Mouse (Mus musculus) limb, embryonic 11.5 days (tissue): Measurements from ENCODE around the gene Rnf115. TPM values are rescaled to one million over a fixed set of nuclear protein-coding genes. Genes with fewer than 3 reads are reported as not detected.
A peak's percentile ranks its signal among the peaks of the same experiment; 100 is the strongest.

Experiments used
- ATAC-seq: fragments of 200-750 bp; cut with Nextera tagmentation; 2 replicates; pipeline ENCODE4 v1.8.0; 2017; ENCODE audit warnings: low read depth; ENCODE audit not compliant: insufficient number of reproducible peaks, low FRiP score, low TSS enrichment
- DNase-seq: peaks from one replicate; pipeline ENCODE4 v3.0.0-alpha.2; 2015; ENCODE audit warnings: low spot score
- H3K27ac ChIP-seq: fragments of 300-500 bp; sonication (generic); replicated peaks from 2 replicates; pipeline ENCODE4 v1.5.1; 2014; ENCODE audit warnings: low read depth, mild to moderate bottlenecking, low read length
- H3K27me3 ChIP-seq: fragments of 300-500 bp; sonication (generic); 2 replicates; pipeline ENCODE4 v1.6.1; 2014; ENCODE audit warnings: mild to moderate bottlenecking, low read length, mixed read lengths; ENCODE audit not compliant: control insufficient read depth, insufficient read depth
- H3K36me3 ChIP-seq: fragments of 300-500 bp; sonication (generic); 2 replicates; pipeline ENCODE4 v1.6.1; 2014; ENCODE audit warnings: mild to moderate bottlenecking, low read length, moderate library complexity, mixed read lengths; ENCODE audit not compliant: control insufficient read depth, insufficient read depth
- H3K4me1 ChIP-seq: fragments of 300-500 bp; sonication (generic); 2 replicates; pipeline ENCODE4 v1.6.1; 2014; ENCODE audit warnings: low read length, mixed read lengths; ENCODE audit not compliant: control insufficient read depth, insufficient read depth
- H3K4me2 ChIP-seq: fragments of 300-500 bp; sonication (generic); 2 replicates; pipeline ENCODE4 v1.6.1; 2014; ENCODE audit warnings: low read depth, mild to moderate bottlenecking, moderate library complexity; ENCODE audit not compliant: severe bottlenecking
- H3K4me3 ChIP-seq: fragments of 300-500 bp; sonication (generic); 2 replicates; pipeline ENCODE4 v1.5.1; 2014; ENCODE audit warnings: low read depth, low read length
- H3K9ac ChIP-seq: fragments of 300-500 bp; sonication (generic); 2 replicates; pipeline ENCODE4 v1.6.1; 2014; ENCODE audit warnings: mild to moderate bottlenecking, low read length
- H3K9me3 ChIP-seq: fragments of 300-500 bp; sonication (generic); 2 replicates; pipeline ENCODE4 v1.6.1; 2016; ENCODE audit warnings: low read length; ENCODE audit not compliant: control insufficient read depth
- WGBS: fragments of 180-500 bp; shearing (Covaris S2); extraction: QIAGEN DNeasy Blood & Tissue Kit; methylation state at CpG from one replicate; pipeline ENCODE4 v1.1.7; 2014; 5-methylcytosine and 5-hydroxymethylcytosine counted together
- polyA plus RNA-seq: library from polyadenylated mRNA; unstranded; fragments of >200 nt; fragmentation: Nextera tagmentation; extraction: Ambion mirVana; gene quantifications from 2 replicates; pipeline ENCODE4 v1.2.1, GENCODE M21; 2014

Rnf115 gene
- polyA plus RNA-seq, 1 experiment from 2014 or later = 70.0 TPM

GRCm38 (mm10) chr3:96811232-96811631 is 83.8 kb downstream of the Rnf115 start:
- WGBS = 90% methylated on average over 3 of the region's 3 CpGs

DNA sequence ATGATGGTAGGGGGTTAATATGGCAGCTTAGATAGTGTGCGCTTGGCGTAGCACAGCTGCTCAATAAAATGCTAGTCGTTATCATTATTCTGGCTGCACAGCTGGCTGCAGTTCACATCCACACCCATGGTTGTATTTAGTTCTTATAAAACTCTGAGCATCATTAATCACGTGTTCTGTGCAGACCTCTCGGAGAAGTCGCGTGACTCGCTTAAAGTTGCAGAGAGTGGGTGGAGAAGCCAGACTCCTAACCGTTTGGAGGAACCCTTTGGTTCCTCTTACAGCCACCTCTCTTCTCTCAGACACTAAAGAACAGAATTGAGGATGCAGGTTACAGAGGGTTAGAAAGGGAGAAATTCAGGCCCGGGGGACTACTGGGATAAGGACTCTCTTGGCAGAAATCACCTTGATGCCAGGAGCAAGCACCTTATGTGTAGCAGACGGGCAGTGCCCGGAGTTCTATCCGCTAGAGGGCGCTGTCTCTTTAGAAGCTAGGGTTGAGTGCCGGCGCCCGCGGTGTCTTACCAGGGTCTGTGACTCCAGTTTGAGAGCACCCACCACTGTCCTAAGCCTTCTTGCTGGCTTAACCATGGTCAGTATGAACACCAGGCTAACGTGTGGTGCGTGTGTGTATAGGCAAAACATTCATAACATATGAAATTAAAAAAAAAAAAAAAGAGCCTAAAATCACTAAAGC is 85.1 kb downstream of the Rnf115 start:
- WGBS = 39% methylated on average over 20 of the region's 20 CpGs
- ATAC-seq = no peak

More at GRCm38 (mm10) chr3:96811232-96811631, 83.8 kb downstream of the Rnf115 start:
- Histone ChIP-seq H3K27ac (no peak overlapping the region), H3K4me3 (no peak overlapping the region), H3K9ac (no peak overlapping the region), H3K9me3 (no peaks in the 10 kb centered on the region), H3K4me1 (no peaks in the 10 kb centered on the region), H3K36me3 (no peaks in the 10 kb centered on the region), H3K4me2 (no peak overlapping the region), H3K27me3 (peaks cover 3% of the 10 kb centered on the region; the same call in 1 of the 2 replicates)
- ATAC-seq = no peak
- DNase-seq = no peak

GRCm38 (mm10) chr3:96813106-96813505 is 85.6 kb downstream of the Rnf115 start:
- H3K9ac ChIP-seq = no peak overlapping the region
- peak overlapping the region; percentile 17 for H3K4me2 ChIP-seq
- ATAC-seq (peak; percentile 51; the same call in 1 of the 2 replicates), DNase-seq (peak; percentile 54)
- no peak overlapping the region for H3K4me3 ChIP-seq
- no peaks in the 10 kb centered on the region for H3K9me3 ChIP-seq
- no peaks in the 10 kb centered on the region for H3K4me1 ChIP-seq
- WGBS = 9% methylated on average over 9 of the region's 9 CpGs
- no peak overlapping the region for H3K27ac ChIP-seq
- H3K27me3 ChIP-seq = peaks cover 3% of the 10 kb centered on the region; the same call in 1 of the 2 replicates
- H3K36me3 ChIP-seq = no peaks in the 10 kb centered on the region

More for the DNA sequence above, 85.1 kb downstream of the Rnf115 start:
- no peak overlapping the region for H3K9ac ChIP-seq
- H3K4me3 ChIP-seq = no peak overlapping the region
- DNase-seq = peak; percentile 85
- H3K27ac ChIP-seq = no peak overlapping the region
- H3K4me1 ChIP-seq = no peaks in the 10 kb centered on the region
- H3K9me3 ChIP-seq = no peaks in the 10 kb centered on the region
- peaks cover 3% of the 10 kb centered on the region; the same call in 1 of the 2 replicates for H3K27me3 ChIP-seq
- H3K36me3 ChIP-seq = no peaks in the 10 kb centered on the region
- H3K4me2 ChIP-seq = no peak overlapping the region

DNA sequence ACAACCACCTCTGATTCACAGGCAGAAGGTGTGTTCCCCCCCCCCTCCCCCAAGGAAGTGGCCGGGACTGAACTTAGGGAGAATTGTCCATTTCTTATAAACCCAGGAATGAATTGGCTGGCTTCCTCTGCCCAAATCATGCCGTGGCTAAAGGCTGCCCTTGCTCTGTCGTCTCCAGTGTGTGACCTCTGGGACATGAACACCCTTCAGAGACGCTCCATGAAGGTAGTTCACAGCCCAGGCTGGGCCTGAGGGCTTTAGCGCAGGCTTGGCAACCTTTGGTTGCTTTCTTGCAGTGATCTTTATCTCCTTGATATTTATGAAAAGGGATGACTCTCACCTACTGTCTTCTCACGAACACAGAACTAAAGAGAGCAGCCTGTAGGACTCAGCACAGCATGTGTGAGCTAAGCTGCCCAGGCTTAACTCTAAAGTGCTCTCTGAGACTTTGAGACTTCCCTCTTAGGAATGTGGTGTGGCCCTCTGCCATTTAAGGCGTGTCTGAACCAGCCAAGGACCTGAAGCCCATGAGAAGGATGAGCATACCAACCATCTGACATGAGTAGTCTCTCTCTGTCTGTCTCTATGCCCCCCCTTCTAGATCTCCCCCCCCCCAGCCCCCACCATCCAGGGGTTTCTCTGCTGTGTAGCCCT is 86.3 kb downstream of the Rnf115 start:
- Histone ChIP-seq H3K27me3 (peaks cover 3% of the 10 kb centered on the region; the same call in 1 of the 2 replicates), H3K4me2 (peak overlapping the region; percentile 17; the same call in 1 of the 2 replicates), H3K9ac (no peak overlapping the region), H3K9me3 (no peaks in the 10 kb centered on the region), H3K36me3 (no peaks in the 10 kb centered on the region), H3K4me1 (no peaks in the 10 kb centered on the region), H3K4me3 (no peak overlapping the region), H3K27ac (no peak overlapping the region)
- ATAC-seq (0 out of 2 replicates have a peak, but pooled peaks have one; percentile 35), DNase-seq (no peak)
- 49% methylated on average over 7 of the region's 7 CpGs for WGBS

GRCm38 (mm10) chr3:96814342-96814741 is 86.9 kb downstream of the Rnf115 start:
- no peak overlapping the region for H3K4me2 ChIP-seq
- H3K4me3 ChIP-seq = no peak overlapping the region
- no peak overlapping the region for H3K9ac ChIP-seq
- WGBS = 33% methylated on average over 6 of the region's 6 CpGs
- DNase-seq (no peak), ATAC-seq (no peak)
- H3K36me3 ChIP-seq = no peaks in the 10 kb centered on the region
- no peaks in the 10 kb centered on the region for H3K9me3 ChIP-seq
- H3K27ac ChIP-seq = no peak overlapping the region
- H3K27me3 ChIP-seq = peaks cover 3% of the 10 kb centered on the region; the same call in 1 of the 2 replicates
- H3K4me1 ChIP-seq = no peaks in the 10 kb centered on the region

- no peak overlapping the region for H3K4me3 ChIP-seq
- H3K9me3 ChIP-seq = no peaks in the 10 kb centered on the region
- no peak for DNase-seq
- no peak overlapping the region for H3K9ac ChIP-seq
- no peaks in the 10 kb centered on the region for H3K36me3 ChIP-seq
- 72% methylated on average over 6 of the region's 6 CpGs for WGBS
- H3K27me3 ChIP-seq = no peaks in the 10 kb centered on the region; the same call in 1 of the 2 replicates
- no peak for ATAC-seq
- no peak overlapping the region for H3K4me2 ChIP-seq
- no peaks in the 10 kb centered on the region for H3K4me1 ChIP-seq
- no peak overlapping the region for H3K27ac ChIP-seq
Observed at GRCm38 (mm10) chr3:96820116-96820915, 92.9 kb downstream of the Rnf115 start.

DNA sequence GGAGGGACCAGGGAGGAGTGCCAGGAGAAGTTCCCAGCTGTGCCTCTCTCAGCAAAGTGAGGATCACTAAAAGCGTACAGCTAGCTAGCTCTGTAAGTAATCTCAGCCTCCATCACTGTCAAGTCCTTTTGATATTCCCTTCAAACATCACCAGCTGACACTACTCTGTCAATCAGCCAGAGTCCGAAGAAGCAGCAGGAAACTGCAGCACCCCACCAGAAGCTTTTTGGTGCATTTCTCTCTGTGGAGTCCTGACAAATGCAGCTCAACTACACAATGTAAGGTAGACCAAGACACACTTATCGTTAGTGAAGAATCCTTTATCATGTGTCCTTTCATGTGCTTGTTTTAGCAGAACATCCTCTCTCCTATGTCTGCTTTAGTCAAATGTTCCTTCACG is 94.1 kb downstream of the Rnf115 start:
- no peak for ATAC-seq

GRCm38 (mm10) chr3:96823701-96824100 is 96.2 kb downstream of the Rnf115 start:
- Histone ChIP-seq H3K27ac (no peak overlapping the region), H3K27me3 (no peaks in the 10 kb centered on the region), H3K9me3 (no peaks in the 10 kb centered on the region), H3K36me3 (no peaks in the 10 kb centered on the region), H3K4me1 (no peaks in the 10 kb centered on the region), H3K4me2 (no peak overlapping the region), H3K4me3 (no peak overlapping the region), H3K9ac (no peak overlapping the region)
- WGBS = 41% methylated on average over 3 of the region's 3 CpGs
- ATAC-seq = no peak
- no peak for DNase-seq

More for the DNA sequence above, 94.1 kb downstream of the Rnf115 start:
- H3K36me3 ChIP-seq = no peaks in the 10 kb centered on the region
- 95% methylated on average over 4 of the region's 4 CpGs for WGBS
- no peaks in the 10 kb centered on the region for H3K4me1 ChIP-seq
- H3K9ac ChIP-seq = no peak overlapping the region
- H3K27ac ChIP-seq = no peak overlapping the region
- no peak overlapping the region for H3K4me3 ChIP-seq
- H3K4me2 ChIP-seq = no peak overlapping the region
- no peaks in the 10 kb centered on the region for H3K9me3 ChIP-seq
- no peaks in the 10 kb centered on the region for H3K27me3 ChIP-seq
- no peak for DNase-seq
